Mouse (Mus musculus): Measurements from ENCODE around the gene Msh3. TPM values are rescaled to one million over a fixed set of nuclear protein-coding genes. Genes with fewer than 3 reads are reported as not detected.
"Not testable (repeated sequence)": the region's sequence is repeated elsewhere in the genome, so short reads cannot be mapped to it uniquely, and the experiment has no call there.

Msh3 gene
- 1 to 10 TPM; 8.3 to 9.6 (median 9.1) TPM for total RNA-seq (2022)

DNA sequence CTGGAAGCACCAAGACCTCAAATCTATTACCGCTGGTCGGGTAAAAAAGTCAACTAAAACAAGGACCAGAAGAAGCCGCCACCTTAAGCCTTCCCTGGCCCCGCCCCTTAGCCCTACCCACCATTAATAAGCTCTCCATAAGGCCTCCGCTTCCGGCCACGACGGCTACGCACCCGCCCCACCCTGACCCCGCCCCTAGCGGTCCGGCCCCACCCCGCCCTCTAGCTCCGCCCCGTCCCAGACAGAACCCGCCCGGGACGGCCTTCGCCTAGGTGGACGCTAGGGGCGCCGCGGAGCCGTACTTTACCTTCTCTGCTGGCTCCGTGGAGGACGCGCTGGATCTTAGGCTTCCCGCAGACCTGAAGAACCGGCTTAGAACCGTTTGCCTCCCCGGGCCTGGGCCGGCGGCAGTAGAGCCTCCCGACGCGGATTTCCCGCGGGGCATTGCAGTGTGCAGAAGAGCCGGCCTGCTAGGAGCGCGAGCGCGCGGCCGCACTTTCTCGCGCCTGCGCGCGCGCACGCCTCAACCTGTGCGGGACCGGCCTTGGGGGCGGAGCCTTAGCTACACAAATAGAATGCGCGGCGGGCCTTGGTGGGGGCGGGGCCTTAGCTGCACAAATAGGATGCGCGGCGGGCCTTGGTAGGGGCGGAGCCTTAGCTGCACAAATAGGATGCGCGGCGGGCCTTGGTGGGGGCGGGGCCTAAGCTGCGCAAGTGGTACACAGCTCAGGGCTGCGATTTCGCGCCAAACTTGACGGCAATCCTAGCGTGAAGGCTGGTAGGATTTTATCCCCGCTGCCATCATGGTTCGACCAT lies at the start of gene Msh3, which contains the start of gene Dhfr:
Gene Msh3, minus strand, starts transcription at position 548 of the 816 bp plus-strand sequence.
Gene Dhfr, plus strand, starts transcription at position 271 of the 816 bp plus-strand sequence.
- peak; percentile 95 to 97 for DNase-seq (ENCODE audit: low spot score in 2 of 2)

DNA sequence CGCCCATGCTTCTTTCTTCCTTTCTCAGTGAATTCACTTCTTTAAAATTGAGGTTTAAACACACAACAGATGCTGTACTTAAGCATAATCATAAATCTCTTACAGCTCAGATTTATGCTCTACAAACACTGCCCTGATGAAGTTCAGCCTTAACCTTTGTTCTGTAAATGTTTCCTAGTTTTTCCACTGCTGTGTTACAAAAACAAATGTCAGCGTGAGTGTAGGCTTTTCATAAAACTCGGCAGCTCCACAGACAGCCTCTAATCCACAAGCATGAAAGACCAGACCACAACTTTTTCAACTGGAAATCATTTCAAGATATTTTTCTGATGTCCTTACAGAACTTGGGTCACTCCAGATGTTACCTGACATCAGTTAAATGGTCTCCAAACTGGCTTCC lies 48.7 kb upstream of the Msh3 start:
- no peak for DNase-seq (ENCODE audit: low spot score in 2 of 2)

DNA sequence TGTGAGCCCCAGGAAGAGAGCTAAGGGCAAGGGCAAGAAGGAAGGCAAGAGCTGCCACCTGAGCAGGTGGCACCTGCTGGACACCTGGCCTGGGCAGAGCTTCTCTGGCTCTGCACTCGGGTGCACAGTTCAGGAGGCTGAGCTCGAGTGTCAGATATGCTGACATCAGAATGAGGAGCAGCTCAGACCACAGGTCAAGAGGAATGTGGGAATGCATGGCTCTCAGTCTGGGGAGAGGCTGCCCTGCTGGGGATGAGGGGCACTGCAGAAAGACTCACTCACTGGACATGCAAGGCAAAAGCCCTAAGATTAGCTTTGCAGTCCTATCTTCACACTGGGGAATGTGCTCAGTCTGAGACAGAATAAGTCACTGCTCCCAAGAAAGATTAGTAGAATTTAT lies 47.3 kb upstream of the Msh3 start:
- no peak for DNase-seq (ENCODE audit: low spot score in 2 of 2)

DNA sequence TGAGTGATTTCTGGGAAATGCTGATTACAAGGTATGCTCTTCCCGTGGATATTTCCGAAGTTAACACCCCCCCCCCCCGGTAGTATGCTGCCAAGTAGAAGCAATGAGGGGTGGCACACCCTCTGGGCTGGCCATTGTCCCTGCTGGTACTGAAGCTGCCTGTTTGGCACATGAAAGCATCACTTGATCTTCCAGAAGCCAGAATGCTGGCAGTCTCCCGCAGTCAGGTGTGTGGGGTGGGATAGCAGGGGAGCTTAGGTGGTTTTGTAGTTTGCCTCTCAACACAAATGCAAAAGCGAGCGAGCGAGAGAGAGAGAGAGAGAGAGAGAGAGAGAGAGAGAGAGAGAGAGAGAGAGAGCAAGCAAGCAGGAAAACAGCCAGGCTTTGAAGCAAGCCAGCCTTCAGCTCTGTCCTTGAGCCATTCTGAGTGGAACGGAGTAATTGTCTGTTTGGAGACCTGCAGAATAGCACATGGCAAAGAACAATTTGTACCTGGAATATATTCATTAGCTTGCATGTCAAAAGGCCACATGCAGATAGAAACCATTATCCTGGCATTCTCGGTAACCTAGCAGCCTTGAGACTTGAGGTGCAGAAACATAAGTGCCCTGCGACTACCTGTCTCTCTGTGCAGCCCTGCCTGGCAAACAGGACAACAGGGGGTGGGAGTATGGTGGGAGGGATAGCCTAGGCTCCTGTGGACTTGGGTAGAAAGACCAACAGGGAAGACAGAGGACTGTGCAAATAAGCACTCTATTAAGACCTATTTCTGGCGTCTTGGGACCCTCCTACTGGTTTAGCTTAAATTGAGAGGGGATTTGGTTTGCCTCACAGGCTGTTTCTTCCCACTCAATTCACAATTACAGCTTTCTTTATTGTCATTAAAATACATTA lies 43.9 kb upstream of the Msh3 start:
- no peak for DNase-seq (ENCODE audit: low spot score in 2 of 2)

DNA sequence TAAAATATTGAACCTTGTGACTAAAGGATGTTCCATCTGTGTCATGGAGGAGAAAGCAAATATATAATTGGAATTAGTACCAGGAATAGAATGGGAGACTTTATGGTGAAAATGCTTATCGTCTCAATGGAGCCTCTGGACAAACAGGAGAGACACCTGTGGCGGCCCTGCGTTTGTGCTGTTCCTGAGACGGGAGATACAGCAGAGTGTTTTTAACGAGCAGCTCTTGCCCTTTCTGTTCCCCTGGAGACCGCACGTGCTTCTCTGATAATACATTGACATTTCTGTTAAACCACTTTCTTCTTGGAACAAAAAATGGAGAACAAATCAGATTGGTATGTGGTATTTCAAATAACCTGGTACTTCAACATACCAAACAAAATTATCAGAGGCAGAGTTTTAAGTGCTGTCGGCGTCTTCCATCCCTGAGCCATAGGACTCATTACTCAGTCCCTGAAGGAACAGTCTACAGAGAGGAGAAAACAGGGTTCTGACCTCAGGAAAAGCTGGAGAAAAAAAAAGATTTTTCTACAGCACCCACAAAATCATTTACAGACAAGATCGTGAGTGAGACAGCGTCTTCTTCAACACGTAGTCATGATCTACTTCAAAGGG lies 38.4 kb upstream of the Msh3 start:
- no peak for DNase-seq (ENCODE audit: low spot score in 2 of 2)

DNA sequence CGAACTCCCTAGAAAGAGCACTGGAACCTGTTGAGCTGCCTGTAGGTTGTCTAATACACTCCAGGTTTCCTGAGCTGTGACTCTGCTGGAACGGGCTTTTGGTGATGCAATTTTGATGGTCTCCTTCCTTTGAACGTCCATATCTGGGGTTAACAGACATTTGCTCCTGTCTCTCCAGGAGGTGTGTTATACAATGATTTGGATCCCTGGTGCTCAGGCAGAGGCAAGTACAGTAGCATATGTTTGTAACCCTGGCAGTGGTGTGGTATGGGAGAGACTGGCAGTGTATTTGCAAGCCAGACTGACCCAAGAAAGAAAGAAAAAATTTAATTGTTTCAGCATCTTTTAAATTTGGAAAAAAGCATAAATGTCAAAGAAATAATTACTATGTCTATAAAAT lies 32.6 kb upstream of the Msh3 start:
- no peak for DNase-seq (ENCODE audit: low spot score in 2 of 2)

DNA sequence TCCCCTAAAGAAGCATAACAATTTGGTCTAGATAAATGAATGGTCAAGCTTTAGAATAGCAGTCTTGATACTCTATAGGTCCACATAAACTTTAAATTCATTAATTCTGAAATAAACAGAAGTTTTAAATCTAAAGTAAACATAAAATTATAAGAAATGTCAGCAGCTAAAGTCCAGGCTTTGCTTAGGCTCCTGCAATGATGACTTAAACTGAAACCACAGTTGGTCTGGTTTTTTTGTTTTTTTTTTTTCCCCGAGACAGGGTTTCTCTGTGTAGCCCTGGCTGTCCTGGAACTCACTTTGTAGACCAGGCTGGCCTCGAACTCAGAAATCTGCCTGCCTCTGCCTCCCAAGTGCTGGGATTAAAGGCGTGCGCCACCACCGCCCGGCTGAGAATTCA lies 16.7 kb upstream of the Msh3 start:
- DNase-seq (ENCODE audit: low spot score in 2 of 2), result not testable (repeated sequence)

DNA sequence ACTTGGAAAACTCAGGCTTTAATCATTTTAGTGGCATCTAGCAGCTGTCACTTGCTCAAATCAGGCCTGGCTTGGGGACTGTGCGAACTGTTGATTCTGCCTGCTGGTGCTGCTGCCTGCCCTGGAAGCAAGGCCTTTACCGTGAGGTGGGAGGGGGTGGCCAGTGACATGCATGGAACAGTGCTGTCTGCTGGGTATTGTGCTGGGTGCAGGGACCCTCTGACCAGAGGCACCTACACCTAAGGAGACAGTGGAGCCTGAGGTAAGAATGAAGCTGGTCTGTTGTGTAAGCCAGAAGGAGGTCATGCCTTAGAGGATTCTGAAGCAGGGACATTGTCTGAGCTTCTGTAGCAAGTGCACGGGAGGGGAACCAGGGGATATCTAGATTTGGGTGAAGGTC lies 16.0 kb upstream of the Msh3 start:
- DNase-seq (ENCODE audit: low spot score in 2 of 2), result no peak

DNA sequence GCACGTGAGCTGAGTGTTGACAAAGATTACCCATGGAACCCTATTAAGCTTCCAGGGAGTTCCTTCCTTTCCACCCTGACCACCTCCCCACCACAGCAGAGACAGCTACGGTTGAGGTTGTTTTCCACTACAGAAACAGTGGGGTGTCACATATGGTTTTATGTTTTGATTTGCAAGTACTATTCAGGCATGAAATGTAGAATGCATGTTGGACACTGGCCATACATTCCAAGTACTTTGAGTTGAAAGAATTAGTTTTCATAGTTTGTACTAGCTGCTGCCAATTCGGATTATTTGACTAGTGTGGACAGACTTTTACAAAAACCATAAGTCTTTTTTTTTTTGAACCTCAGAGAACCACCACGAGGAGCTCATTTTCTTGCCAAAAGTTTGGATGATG lies 10.5 kb upstream of the Msh3 start:
- DNase-seq (ENCODE audit: low spot score in 2 of 2), result no peak

DNA sequence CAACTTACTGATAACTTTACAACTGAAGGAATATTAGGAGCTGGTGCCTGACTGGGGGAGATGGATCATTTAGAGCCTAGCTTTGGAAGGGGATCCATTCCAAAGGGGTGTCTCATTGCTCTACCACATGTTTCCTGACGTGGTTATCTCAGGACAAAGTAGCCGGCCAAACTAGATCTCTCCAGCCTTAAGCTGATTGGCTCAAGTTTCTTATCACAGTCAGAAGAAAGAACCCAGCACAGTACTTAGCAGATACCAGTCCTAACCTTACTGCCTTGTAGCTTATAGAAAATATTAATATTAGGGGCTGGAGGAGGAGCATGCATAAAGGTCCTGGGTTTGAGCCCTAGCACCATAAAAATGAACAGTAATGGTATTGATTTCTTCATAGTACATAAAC lies 6.8 kb upstream of the Msh3 start:
- DNase-seq (ENCODE audit: low spot score in 2 of 2), result no peak

DNA sequence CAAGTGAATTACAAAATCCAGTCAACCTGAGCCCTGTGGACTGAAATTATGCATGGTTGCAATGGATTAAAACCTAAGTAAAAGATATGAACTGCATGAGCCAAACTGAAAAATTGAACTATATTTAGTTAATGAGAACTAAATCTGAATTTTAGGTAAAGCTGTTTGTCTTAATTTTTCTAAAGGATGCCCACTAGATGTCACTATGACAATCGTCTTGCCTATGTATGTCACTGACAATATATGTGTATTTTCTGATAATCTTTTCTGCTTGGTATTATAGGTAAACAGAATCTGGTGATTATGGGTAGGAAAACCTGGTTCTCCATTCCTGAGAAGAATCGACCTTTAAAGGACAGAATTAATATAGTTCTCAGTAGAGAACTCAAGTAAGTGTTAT lies 2.8 kb upstream of the Msh3 start:
- no peak for DNase-seq (ENCODE audit: low spot score in 2 of 2)

DNA sequence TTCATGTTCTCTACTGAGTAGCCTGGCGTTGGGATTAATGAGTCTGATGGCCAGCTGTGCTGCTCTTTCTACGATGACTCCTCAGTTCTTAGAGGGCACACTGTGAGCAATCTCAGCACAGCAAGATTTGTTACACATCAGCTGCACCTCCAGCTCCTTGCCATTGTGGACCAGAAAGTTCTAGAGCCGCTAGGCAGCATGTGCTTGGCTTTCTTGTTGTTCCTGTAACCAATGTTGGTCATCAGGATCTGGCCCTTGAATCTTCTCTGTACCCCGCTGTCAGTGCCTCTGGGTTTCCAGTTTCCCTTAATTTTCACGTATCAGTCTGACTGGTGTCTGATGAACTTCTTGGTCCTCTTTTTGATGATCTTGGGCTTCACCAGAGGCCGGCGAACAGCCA lies 1.6 kb upstream of the Msh3 start:
- DNase-seq (ENCODE audit: low spot score in 2 of 2), result no peak

DNA sequence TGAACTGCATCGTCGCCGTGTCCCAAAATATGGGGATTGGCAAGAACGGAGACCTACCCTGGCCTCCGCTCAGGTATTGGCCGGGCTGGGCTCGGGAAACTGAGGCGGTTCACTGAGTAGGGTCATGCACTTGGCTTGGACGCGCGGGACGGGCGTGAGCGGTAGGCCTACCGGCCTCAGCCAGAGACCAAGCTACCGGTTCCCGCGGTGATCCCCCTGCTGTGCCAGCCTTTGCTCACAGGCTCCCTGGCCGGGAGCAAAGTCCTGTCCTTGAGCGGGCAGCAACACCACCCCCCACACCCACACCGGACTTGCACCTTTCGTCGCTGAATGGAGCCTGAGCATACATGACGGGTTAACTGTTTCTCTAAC lies 455 bp upstream of the Msh3 start:
- peak in 1 of 2 experiments; percentile 6 for DNase-seq (ENCODE audit: low spot score in 2 of 2)

DNA sequence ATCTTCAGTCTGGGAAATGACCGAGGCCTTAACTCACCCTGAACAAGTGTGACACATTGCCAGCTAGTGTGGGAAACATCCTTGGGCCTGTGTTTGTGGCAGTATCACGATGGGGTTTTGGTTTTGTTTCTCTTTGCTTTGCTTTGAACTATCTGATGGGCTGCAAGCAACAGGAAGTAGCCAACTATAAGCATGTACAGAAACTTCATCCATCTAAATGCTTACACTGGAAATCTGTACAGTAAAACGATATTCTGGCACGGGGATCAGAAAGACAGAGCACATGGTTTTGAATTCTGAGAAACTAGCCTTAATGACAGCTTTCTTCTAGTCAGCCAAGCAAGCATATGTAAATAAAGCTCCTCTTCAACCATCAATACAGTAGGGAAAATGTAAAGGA lies 847 bp downstream of the Msh3 start:
- DNase-seq (ENCODE audit: low spot score in 2 of 2), result no peak

DNA sequence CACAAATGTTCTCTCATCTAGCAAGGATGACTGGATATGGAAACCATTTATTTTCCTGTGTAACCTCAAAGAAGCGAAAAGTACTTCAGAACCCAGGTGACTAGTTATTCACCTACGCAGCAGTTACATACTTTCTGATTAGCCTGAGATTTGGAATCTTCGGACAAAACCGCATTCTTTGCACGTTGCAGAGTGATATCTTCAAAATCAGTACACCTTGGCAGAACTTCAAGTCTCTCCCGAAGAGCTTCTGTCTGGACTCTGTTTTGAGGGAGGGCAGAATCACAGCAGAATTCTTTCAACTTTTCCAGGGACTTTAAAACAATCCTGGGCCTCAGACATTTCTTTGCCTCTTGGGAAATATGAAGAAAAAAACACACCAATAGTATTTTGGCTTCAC lies 3.7 kb downstream of the Msh3 start:
- DNase-seq (ENCODE audit: low spot score in 2 of 2), result no peak

DNA sequence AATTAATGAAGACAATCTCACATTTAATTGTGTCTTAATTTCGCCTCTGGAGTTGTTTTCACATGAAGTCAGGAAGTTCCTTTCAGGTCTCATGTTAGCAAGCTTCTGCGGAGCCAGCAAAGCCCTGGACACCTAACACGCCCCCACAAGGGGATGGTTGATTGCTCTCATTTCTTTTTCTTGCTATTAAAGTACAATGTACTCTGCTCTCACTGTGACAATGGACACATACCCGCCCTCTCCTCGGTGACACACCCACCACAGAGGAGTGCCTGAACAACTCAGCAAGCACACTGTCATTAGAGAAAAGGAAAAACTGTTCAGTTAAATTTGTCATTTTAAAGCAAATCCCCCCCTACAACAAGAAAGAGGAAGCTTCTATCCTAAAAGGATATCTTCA lies 8.5 kb downstream of the Msh3 start:
- no peak for DNase-seq (ENCODE audit: low spot score in 2 of 2)

DNA sequence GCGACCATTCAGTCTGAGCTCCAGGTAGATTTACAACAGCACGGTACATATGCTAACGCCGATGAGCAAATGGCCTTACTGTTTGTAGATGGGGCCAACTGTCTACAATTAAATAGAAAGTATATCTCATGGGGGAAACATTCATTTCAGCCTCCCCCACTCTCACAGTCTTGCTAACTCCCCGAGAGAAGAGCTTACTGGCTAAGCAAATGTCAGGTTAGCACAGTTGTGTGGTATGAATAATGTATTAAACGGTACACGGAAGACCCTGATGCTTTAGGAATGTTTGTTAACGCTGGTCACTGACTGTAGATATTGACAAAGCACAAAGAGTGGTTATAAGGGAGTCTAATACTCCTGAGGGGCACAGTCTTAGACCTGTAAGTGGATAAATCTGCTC lies 10.8 kb downstream of the Msh3 start:
- DNase-seq (ENCODE audit: low spot score in 2 of 2), result no peak

DNA sequence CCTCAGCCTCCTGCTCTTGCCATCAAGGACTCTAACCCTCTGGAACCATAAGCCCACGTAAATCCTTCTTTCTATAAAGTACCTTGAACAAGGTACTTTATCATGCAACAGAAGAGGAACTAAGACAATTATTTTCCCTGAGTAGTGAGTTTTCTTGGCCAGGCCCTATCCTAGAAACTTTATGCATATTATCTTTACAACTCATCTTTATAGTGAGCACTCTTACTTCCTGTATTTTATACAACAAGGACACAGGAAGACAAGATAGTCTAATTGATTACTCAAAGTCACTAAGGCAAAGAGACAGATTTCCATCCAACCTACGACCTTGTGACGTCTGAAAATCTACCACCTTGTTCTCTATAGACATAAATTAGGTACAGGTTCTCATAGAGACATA lies 15.0 kb downstream of the Msh3 start:
- DNase-seq (ENCODE audit: low spot score in 2 of 2), result no peak

DNA sequence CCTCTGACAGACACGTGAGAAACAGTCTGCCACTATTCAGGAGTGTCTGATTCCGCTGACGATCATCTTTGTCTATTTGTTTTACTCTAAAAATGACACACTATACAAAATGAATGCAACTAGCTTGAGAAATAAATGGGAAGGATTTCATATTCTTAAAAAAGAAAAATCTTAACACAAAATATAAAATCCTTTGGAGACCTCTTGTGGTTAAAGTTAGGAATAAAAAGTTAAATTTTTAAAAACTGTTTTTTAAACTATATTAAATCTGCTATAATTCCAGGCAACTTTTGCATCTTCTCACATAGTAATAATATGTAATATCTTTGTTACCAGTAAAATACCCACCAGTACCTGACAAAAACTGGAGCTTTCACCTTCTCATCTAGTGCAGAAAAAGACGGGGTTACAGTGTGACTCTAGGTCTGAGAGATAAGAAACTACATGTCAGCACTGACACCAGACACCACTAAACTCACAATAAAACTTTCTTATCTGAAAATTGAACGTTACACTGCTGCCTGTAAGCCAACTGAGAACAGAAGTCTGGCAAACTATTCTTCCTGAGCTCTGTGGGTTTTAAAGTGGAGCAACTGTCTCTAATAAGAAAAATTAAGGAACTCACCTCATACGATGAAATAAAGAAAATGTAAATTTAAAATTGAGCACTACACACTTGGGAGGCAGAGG lies 16.9 kb downstream of the Msh3 start:
- DNase-seq (ENCODE audit: low spot score in 2 of 2), result no peak

DNA sequence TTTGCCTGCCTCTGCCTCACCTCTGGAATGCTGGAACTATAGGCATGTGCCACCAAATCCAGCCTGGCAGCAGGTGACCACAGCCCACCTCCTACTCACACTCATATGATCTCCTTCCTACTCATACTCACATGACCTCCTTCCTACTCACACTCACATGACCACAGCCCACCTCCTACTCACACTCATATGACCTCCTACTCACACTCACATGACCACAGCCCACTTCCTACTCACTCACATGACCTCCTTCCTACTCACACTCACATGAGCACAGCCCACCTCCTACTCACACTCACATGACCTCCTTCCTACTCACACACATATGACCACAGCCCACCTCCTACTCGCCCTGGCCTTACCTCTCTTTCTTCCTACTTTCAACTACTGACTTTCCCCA lies 17.9 kb downstream of the Msh3 start:
- no peak for DNase-seq (ENCODE audit: low spot score in 2 of 2)

DNA sequence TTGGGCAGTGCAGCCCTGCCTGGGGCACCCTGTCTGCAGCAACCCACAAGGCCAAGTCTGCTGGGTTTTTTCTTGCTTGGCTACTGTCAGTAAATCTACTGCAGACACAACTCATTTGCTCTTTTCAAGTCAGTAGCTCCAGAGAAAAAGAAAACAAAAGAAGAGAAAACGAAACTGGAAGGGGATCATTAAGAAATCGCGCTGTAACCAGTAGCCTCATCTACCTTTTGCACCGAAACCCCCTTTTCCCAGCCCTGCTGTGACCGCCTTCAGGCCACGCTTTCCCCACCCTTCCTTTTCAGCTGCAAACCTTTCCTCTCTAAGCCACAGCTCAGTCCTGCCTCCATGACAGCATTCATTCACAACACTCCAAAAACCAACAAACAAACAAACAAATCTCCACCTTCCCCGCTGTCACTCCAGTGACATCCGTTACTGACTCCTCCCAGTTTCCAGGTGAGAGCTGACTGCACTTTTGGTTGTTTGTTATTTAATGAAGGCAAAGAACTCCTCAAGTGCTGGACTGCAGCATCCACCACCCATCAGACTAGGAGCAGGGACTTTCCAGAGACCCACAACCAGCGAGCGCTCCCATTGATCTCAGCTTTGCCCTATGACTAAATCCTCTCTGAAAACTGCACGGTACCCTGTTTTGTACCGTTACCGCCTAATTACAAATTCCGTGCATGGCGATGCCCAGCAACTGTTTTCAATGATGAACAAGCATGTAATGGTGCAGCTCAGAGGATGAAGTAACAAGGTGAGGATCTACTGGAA lies 22.5 kb downstream of the Msh3 start:
- no peak for DNase-seq (ENCODE audit: low spot score in 2 of 2)
